ENCODE assay signal across 22 mouse cellular contexts in genomic region chr8:100393327-100393726, GRCm38 (mm10).
DNase-seq lines count a peak whose midpoint lies in the region; ATAC-seq and TF ChIP-seq lines count a peak whose summit lies in the region.
"Had no signal": no experiment of that assay in that cellular context is flagged by ENCODE, and none has a peak within 500 bp of the region (broad histone marks: within the 10 kb centered on the region; RNA-seq: fewer than 3 reads in every experiment).

No protein-coding gene starts in this region.

- no peak overlapping the region for H3K27ac ChIP-seq in kidney, postnatal 0 days
- H3K27ac ChIP-seq in lung, embryonic 14.5 days (ENCODE audit: low read depth): no peak overlapping the region
- no peak overlapping the region for H3K27ac ChIP-seq in lung, postnatal 0 days (ENCODE audit: low read length)
- no peak overlapping the region for H3K27ac ChIP-seq in lung, embryonic 15.5 days
- no peak overlapping the region for H3K27ac ChIP-seq in lung, embryonic 16.5 days (ENCODE audit: low read length)

- no peaks in the 10 kb centered on the region for H3K4me1 ChIP-seq in kidney, postnatal 0 days (replicated peaks; ENCODE audit: insufficient read depth, low read length)
- H3K4me1 ChIP-seq in lung, embryonic 14.5 days (ENCODE audit: insufficient read depth): no peaks in the 10 kb centered on the region
- no peaks in the 10 kb centered on the region for H3K4me1 ChIP-seq in lung, postnatal 0 days (ENCODE audit: insufficient read depth, low read depth, low read length)
- H3K4me1 ChIP-seq in lung, embryonic 15.5 days: no peaks in the 10 kb centered on the region
- H3K4me1 ChIP-seq in lung, embryonic 16.5 days (replicated peaks; ENCODE audit: control insufficient read depth, insufficient read depth, low read length): no peaks in the 10 kb centered on the region

- no peaks in the 10 kb centered on the region for H3K27me3 ChIP-seq in kidney, postnatal 0 days (ENCODE audit: insufficient read depth, low read length)
- no peaks in the 10 kb centered on the region for H3K27me3 ChIP-seq in lung, embryonic 14.5 days (ENCODE audit: insufficient read depth, low read length)
- H3K27me3 ChIP-seq in lung, postnatal 0 days (replicated peaks; ENCODE audit: insufficient read depth, low read length): no peaks in the 10 kb centered on the region
- H3K27me3 ChIP-seq in lung, embryonic 15.5 days: no peaks in the 10 kb centered on the region
- H3K27me3 ChIP-seq in lung, embryonic 16.5 days (ENCODE audit: control insufficient read depth, insufficient read depth, low read depth, low read length): no peaks in the 10 kb centered on the region
- H3K27me3 ChIP-seq: CH12.LX, Patski had no signal

- H3K9ac ChIP-seq in kidney, postnatal 0 days (ENCODE audit: low read depth, low read length): no peak overlapping the region
- no peak overlapping the region for H3K9ac ChIP-seq in lung, embryonic 14.5 days
- H3K9ac ChIP-seq in lung, postnatal 0 days (replicated peaks; ENCODE audit: low read depth): no peak overlapping the region
- no peak overlapping the region for H3K9ac ChIP-seq in lung, embryonic 15.5 days
- no peak overlapping the region for H3K9ac ChIP-seq in lung, embryonic 16.5 days (ENCODE audit: low read length)

- no peak for TF ChIP-seq CTCF in kidney, postnatal 0 days (IDR thresholded peaks at IDR 0.05; ENCODE audit: low read depth)
- TF ChIP-seq CTCF in lung, embryonic 14.5 days (IDR thresholded peaks at IDR 0.05; ENCODE audit: low read depth): no peak
- TF ChIP-seq CTCF in lung, postnatal 0 days (IDR thresholded peaks at IDR 0.05): no peak

- no peaks in the 10 kb centered on the region for H3K9me3 ChIP-seq in kidney, postnatal 0 days (replicated peaks; ENCODE audit: low read length)
- no peaks in the 10 kb centered on the region for H3K9me3 ChIP-seq in lung, embryonic 14.5 days (ENCODE audit: low read depth, low read length)
- no peaks in the 10 kb centered on the region for H3K9me3 ChIP-seq in lung, postnatal 0 days (ENCODE audit: low read length)
- no peaks in the 10 kb centered on the region for H3K9me3 ChIP-seq in lung, embryonic 15.5 days
- H3K9me3 ChIP-seq in lung, embryonic 16.5 days (ENCODE audit: control insufficient read depth, low read length): peaks cover 5% of the 10 kb centered on the region; the same call in 1 of the 2 replicates

- 55% methylated on average over 3 of the region's 3 CpGs for WGBS in kidney, postnatal 0 days
- 45% methylated on average over 3 of the region's 3 CpGs for WGBS in lung, embryonic 14.5 days
- WGBS in lung, postnatal 0 days: 43% methylated on average over 3 of the region's 3 CpGs
- 30% methylated on average over 3 of the region's 3 CpGs for WGBS in lung, embryonic 15.5 days
- WGBS in lung, embryonic 16.5 days: 31% methylated on average over 3 of the region's 3 CpGs

- DNase-seq in kidney, postnatal 0 days (ENCODE audit: low spot score): peak; percentile 10
- DNase-seq in kidney, postnatal 14 days: no peak
- DNase-seq in lung, embryonic 14.5 days: peak; percentile 69
- no peak for DNase-seq in lung, postnatal 0 days (ENCODE audit: low spot score)
- DNase-seq in lung, postnatal 4 days: no peak
- no peak for DNase-seq in lung, postnatal 36 days
- DNase-seq: adrenal gland, adult 2 months; adrenal gland, adult 8-10 months; adrenal gland, postnatal 10 days; adrenal gland, postnatal 14 days; adrenal gland, postnatal 25 days; adrenal gland, postnatal 36 days; B cell, adult 2 months; cerebellum, adult 11 months; cerebellum, adult 11-12 months had no signal

- no peak for ATAC-seq in kidney, postnatal 0 days (replicated peaks; ENCODE audit: low FRiP score, low read depth)
- ATAC-seq in lung, embryonic 14.5 days (ENCODE audit: insufficient read depth): peak; percentile 83
- no peak for ATAC-seq in lung, postnatal 0 days
- peak; percentile 82; the same call in 1 of the 2 replicates for ATAC-seq in lung, embryonic 15.5 days (ENCODE audit: borderline replicate concordance, extremely low read depth, low FRiP score, low TSS enrichment)
- peak; percentile 72 for ATAC-seq in lung, embryonic 16.5 days (ENCODE audit: low read depth)
- ATAC-seq: activated CD4-positive, CD25-positive, alpha-beta regulatory T cell, adult 4 months; CD4-positive, CD25-positive, alpha-beta regulatory T cell, adult 4 months; Patski had no signal

- H3K4me3 ChIP-seq in kidney, postnatal 0 days (replicated peaks; ENCODE audit: low read depth, low read length): no peak overlapping the region
- H3K4me3 ChIP-seq in lung, embryonic 14.5 days (ENCODE audit: low read depth, low read length): no peak overlapping the region
- H3K4me3 ChIP-seq in lung, postnatal 0 days (ENCODE audit: low read depth, low read length): no peak overlapping the region
- H3K4me3 ChIP-seq in lung, embryonic 15.5 days: no peak overlapping the region
- H3K4me3 ChIP-seq in lung, embryonic 16.5 days (ENCODE audit: low read length): no peak overlapping the region

- H3K36me3 ChIP-seq in kidney, postnatal 0 days (ENCODE audit: insufficient read depth, low read length): no peaks in the 10 kb centered on the region
- no peaks in the 10 kb centered on the region for H3K36me3 ChIP-seq in lung, embryonic 14.5 days (ENCODE audit: insufficient read depth)
- H3K36me3 ChIP-seq in lung, postnatal 0 days (ENCODE audit: insufficient read depth, low read length): no peaks in the 10 kb centered on the region
- no peaks in the 10 kb centered on the region for H3K36me3 ChIP-seq in lung, embryonic 15.5 days
- H3K36me3 ChIP-seq in lung, embryonic 16.5 days (ENCODE audit: control insufficient read depth, insufficient read depth, low read length): no peaks in the 10 kb centered on the region
- H3K36me3 ChIP-seq: G1E had no signal

- no peak for TF ChIP-seq EP300 in lung, postnatal 0 days (IDR thresholded peaks at IDR 0.05)

- H3K4me2 ChIP-seq in kidney, postnatal 0 days (ENCODE audit: low read length): no peak overlapping the region
- no peak overlapping the region for H3K4me2 ChIP-seq in lung, embryonic 14.5 days
- no peak overlapping the region for H3K4me2 ChIP-seq in lung, postnatal 0 days (replicated peaks; ENCODE audit: low read depth, low read length)
- H3K4me2 ChIP-seq in lung, embryonic 15.5 days: no peak overlapping the region
- no peak overlapping the region for H3K4me2 ChIP-seq in lung, embryonic 16.5 days (ENCODE audit: low read depth, low read length)

Comparison
In these comparisons a context has a peak if more than half of its experiments do, and no peak if none do; other contexts are left out.
1. ATAC-seq: peak in lung, embryonic 14.5 days (single experiment), lung, embryonic 15.5 days (single experiment) and lung, embryonic 16.5 days (single experiment); none in kidney, postnatal 0 days (single experiment) and lung, postnatal 0 days (single experiment).
2. DNase-seq: peak in kidney, postnatal 0 days (single experiment) and lung, embryonic 14.5 days (single experiment); none in kidney, postnatal 14 days (single experiment), lung, postnatal 0 days (single experiment), lung, postnatal 4 days (0 of 2) and lung, postnatal 36 days (single experiment).